Mouse (Mus musculus): ENCODE measurements around the gene Gse1. TPM values are rescaled to one million over a fixed set of nuclear protein-coding genes. Genes with fewer than 3 reads are reported as not detected.

Gene Gse1
- polyA plus RNA-seq, 1 experiment from 2014 or later, result 11.3 TPM

GRCm38 (mm10) chr8:120309326-120309725 is 81.1 kb downstream of the Gse1 start:
- no peak overlapping the region for H3K4me3 ChIP-seq (ENCODE audit: low read length)
- H3K4me2 ChIP-seq (replicated peaks; ENCODE audit: low read depth, low read length), result no peak overlapping the region
- H3K27me3 ChIP-seq (ENCODE audit: control insufficient read depth, insufficient read depth, low read length), result no peaks in the 10 kb centered on the region
- H3K4me1 ChIP-seq (ENCODE audit: control insufficient read depth, insufficient read depth, low read length), result peaks cover 27% of the 10 kb centered on the region; the same call in 1 of the 2 replicates
- WGBS, result 70% methylated on average over 18 of the region's 18 CpGs
- H3K9me3 ChIP-seq (ENCODE audit: control insufficient read depth, low read length), result no peaks in the 10 kb centered on the region
- H3K36me3 ChIP-seq (ENCODE audit: control insufficient read depth, insufficient read depth, low read length), result no peaks in the 10 kb centered on the region
- H3K27ac ChIP-seq (ENCODE audit: low read depth, low read length), result no peak overlapping the region
- ATAC-seq (ENCODE audit: low FRiP score, low TSS enrichment), result no peak
- H3K9ac ChIP-seq (ENCODE audit: low read depth, low read length), result no peak overlapping the region

GRCm38 (mm10) chr8:120310063-120310462 is 81.8 kb downstream of the Gse1 start:
- ATAC-seq (ENCODE audit: low FRiP score, low TSS enrichment), result no peak
- 74% methylated on average over 5 of the region's 5 CpGs for WGBS
- H3K36me3 ChIP-seq (ENCODE audit: control insufficient read depth, insufficient read depth, low read length), result no peaks in the 10 kb centered on the region
- no peak overlapping the region for H3K4me2 ChIP-seq (replicated peaks; ENCODE audit: low read depth, low read length)
- H3K4me1 ChIP-seq (ENCODE audit: control insufficient read depth, insufficient read depth, low read length), result 0 out of 2 replicates have a peak, but pooled peaks cover 22% of the 10 kb centered on the region
- H3K4me3 ChIP-seq (ENCODE audit: low read length), result no peak overlapping the region
- no peaks in the 10 kb centered on the region for H3K9me3 ChIP-seq (ENCODE audit: control insufficient read depth, low read length)
- no peak overlapping the region for H3K27ac ChIP-seq (ENCODE audit: low read depth, low read length)
- H3K9ac ChIP-seq (ENCODE audit: low read depth, low read length), result no peak overlapping the region
- no peaks in the 10 kb centered on the region for H3K27me3 ChIP-seq (ENCODE audit: control insufficient read depth, insufficient read depth, low read length)

DNA sequence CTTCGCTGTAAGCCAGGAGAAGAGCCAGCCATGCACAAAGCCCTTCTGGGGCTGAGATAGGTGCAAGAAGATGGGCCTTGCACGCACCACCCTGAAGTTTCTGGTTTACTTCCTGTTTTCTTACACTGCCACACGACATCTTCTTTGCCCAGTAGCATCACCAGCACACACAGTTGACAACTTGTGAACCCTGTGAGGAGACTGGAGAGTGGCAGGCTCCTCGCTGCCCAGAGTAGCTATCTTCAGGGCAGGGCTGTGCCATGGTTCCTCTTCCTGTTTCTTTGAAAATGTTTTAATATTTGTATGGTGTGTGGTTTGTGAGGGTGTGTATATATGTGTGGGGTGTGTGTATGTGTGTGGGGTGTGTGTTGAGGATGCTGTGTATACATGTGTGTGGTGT is 84.2 kb downstream of the Gse1 start:
- Histone ChIP-seq H3K4me3 (ENCODE audit: low read length) (no peak overlapping the region), H3K27me3 (ENCODE audit: control insufficient read depth, insufficient read depth, low read length) (no peaks in the 10 kb centered on the region), H3K4me2 (replicated peaks; ENCODE audit: low read depth, low read length) (no peak overlapping the region), H3K9ac (ENCODE audit: low read depth, low read length) (no peak overlapping the region), H3K27ac (ENCODE audit: low read depth, low read length) (no peak overlapping the region), H3K36me3 (ENCODE audit: control insufficient read depth, insufficient read depth, low read length) (no peaks in the 10 kb centered on the region), H3K4me1 (ENCODE audit: control insufficient read depth, insufficient read depth, low read length) (0 out of 2 replicates have a peak, but pooled peaks cover 15% of the 10 kb centered on the region), H3K9me3 (ENCODE audit: control insufficient read depth, low read length) (no peaks in the 10 kb centered on the region)
- WGBS, result 90% methylated on average over 4 of the region's 4 CpGs
- no peak for ATAC-seq (ENCODE audit: low FRiP score, low TSS enrichment)

DNA sequence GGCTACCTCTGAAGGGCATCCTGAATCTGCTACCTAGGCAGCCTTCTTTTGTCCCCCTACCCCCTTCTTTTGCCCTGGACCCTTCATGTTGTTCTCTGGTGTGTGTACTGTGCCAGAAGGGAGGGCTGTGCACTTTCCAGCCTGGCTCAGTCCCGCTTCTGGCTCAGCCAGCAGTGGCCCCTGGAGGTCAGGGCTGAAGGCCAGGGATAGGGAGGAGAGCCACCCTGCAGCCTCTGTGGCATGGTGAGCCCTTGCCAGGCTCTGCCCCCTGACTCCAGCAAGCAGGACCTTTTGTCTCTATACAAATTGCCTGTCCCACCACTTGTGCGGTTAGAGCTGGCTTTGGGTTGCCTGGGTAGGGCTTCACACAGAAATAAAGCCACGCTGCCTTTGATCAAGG is 85.4 kb downstream of the Gse1 start:
- Histone ChIP-seq H3K9ac (ENCODE audit: low read depth, low read length) (no peak overlapping the region), H3K4me1 (ENCODE audit: control insufficient read depth, insufficient read depth, low read length) (0 out of 2 replicates have a peak, but pooled peaks cover 13% of the 10 kb centered on the region), H3K9me3 (ENCODE audit: control insufficient read depth, low read length) (no peaks in the 10 kb centered on the region), H3K4me2 (replicated peaks; ENCODE audit: low read depth, low read length) (no peak overlapping the region), H3K4me3 (ENCODE audit: low read length) (no peak overlapping the region), H3K27me3 (ENCODE audit: control insufficient read depth, insufficient read depth, low read length) (no peaks in the 10 kb centered on the region), H3K27ac (ENCODE audit: low read depth, low read length) (no peak overlapping the region), H3K36me3 (ENCODE audit: control insufficient read depth, insufficient read depth, low read length) (no peaks in the 10 kb centered on the region)
- WGBS, result 81% methylated on average over 3 of the region's 3 CpGs
- no peak for ATAC-seq (ENCODE audit: low FRiP score, low TSS enrichment)

DNA sequence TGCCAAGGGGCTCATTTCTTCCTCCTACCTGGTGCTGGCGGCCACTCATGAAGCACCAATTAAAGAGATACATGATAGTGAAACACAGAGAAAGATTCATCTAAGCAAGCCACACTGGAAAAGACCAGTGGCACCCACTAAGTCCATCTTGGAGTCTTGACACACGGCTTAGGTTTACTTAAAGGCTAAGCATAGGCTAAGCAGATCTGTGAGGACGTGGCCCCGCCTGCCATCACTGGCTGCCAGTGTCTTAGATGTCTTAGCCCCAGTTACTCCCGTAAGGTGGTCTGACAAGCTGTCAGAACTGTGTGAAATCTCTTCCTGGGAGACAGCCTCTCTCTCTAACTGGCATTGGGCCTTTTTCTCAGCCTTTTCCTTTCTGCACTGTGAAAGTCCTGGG is 86.7 kb downstream of the Gse1 start:
- H3K4me1 ChIP-seq (ENCODE audit: control insufficient read depth, insufficient read depth, low read length), result 0 out of 2 replicates have a peak, but pooled peaks cover 15% of the 10 kb centered on the region
- no peaks in the 10 kb centered on the region for H3K27me3 ChIP-seq (ENCODE audit: control insufficient read depth, insufficient read depth, low read length)
- WGBS, result 82% methylated on average over 5 of the region's 5 CpGs
- H3K4me3 ChIP-seq (ENCODE audit: low read length), result no peak overlapping the region
- no peaks in the 10 kb centered on the region for H3K9me3 ChIP-seq (ENCODE audit: control insufficient read depth, low read length)
- H3K9ac ChIP-seq (ENCODE audit: low read depth, low read length), result no peak overlapping the region
- no peak for ATAC-seq (ENCODE audit: low FRiP score, low TSS enrichment)
- no peaks in the 10 kb centered on the region for H3K36me3 ChIP-seq (ENCODE audit: control insufficient read depth, insufficient read depth, low read length)
- H3K4me2 ChIP-seq (replicated peaks; ENCODE audit: low read depth, low read length), result no peak overlapping the region
- H3K27ac ChIP-seq (ENCODE audit: low read depth, low read length), result no peak overlapping the region

- no peak overlapping the region for H3K4me3 ChIP-seq (ENCODE audit: low read length)
- H3K4me2 ChIP-seq (replicated peaks; ENCODE audit: low read depth, low read length), result no peak overlapping the region
- no peak overlapping the region for H3K27ac ChIP-seq (ENCODE audit: low read depth, low read length)
- 94% methylated on average over 4 of the region's 4 CpGs for WGBS
- H3K9me3 ChIP-seq (ENCODE audit: control insufficient read depth, low read length), result no peaks in the 10 kb centered on the region
- ATAC-seq (ENCODE audit: low FRiP score, low TSS enrichment), result no peak
- H3K36me3 ChIP-seq (ENCODE audit: control insufficient read depth, insufficient read depth, low read length), result no peaks in the 10 kb centered on the region
- no peaks in the 10 kb centered on the region for H3K27me3 ChIP-seq (ENCODE audit: control insufficient read depth, insufficient read depth, low read length)
- no peak overlapping the region for H3K9ac ChIP-seq (ENCODE audit: low read depth, low read length)
- 0 out of 2 replicates have a peak, but pooled peaks cover 14% of the 10 kb centered on the region for H3K4me1 ChIP-seq (ENCODE audit: control insufficient read depth, insufficient read depth, low read length)
These were observed 87.4 kb downstream of the Gse1 start for GRCm38 (mm10) chr8:120315644-120316043.

- Histone ChIP-seq H3K27ac (ENCODE audit: low read depth, low read length) (no peak overlapping the region), H3K4me2 (replicated peaks; ENCODE audit: low read depth, low read length) (no peak overlapping the region), H3K4me1 (ENCODE audit: control insufficient read depth, insufficient read depth, low read length) (0 out of 2 replicates have a peak, but pooled peaks cover 14% of the 10 kb centered on the region), H3K36me3 (ENCODE audit: control insufficient read depth, insufficient read depth, low read length) (no peaks in the 10 kb centered on the region), H3K9ac (ENCODE audit: low read depth, low read length) (no peak overlapping the region), H3K27me3 (ENCODE audit: control insufficient read depth, insufficient read depth, low read length) (no peaks in the 10 kb centered on the region), H3K9me3 (ENCODE audit: control insufficient read depth, low read length) (no peaks in the 10 kb centered on the region), H3K4me3 (ENCODE audit: low read length) (no peak overlapping the region)
- no peak for ATAC-seq (ENCODE audit: low FRiP score, low TSS enrichment)
- WGBS, result 85% methylated on average over 7 of the region's 7 CpGs
These were observed 88.5 kb downstream of the Gse1 start for GRCm38 (mm10) chr8:120316707-120317106.

- peaks cover 18% of the 10 kb centered on the region; the same call in 1 of the 2 replicates for H3K4me1 ChIP-seq (ENCODE audit: control insufficient read depth, insufficient read depth, low read length)
- no peak overlapping the region for H3K4me2 ChIP-seq (replicated peaks; ENCODE audit: low read depth, low read length)
- H3K9ac ChIP-seq (ENCODE audit: low read depth, low read length), result no peak overlapping the region
- no peaks in the 10 kb centered on the region for H3K36me3 ChIP-seq (ENCODE audit: control insufficient read depth, insufficient read depth, low read length)
- 85% methylated on average over 21 of the region's 21 CpGs for WGBS
- no peak for ATAC-seq (ENCODE audit: low FRiP score, low TSS enrichment)
- H3K9me3 ChIP-seq (ENCODE audit: control insufficient read depth, low read length), result no peaks in the 10 kb centered on the region
- H3K27ac ChIP-seq (ENCODE audit: low read depth, low read length), result no peak overlapping the region
- H3K4me3 ChIP-seq (ENCODE audit: low read length), result no peak overlapping the region
- no peaks in the 10 kb centered on the region for H3K27me3 ChIP-seq (ENCODE audit: control insufficient read depth, insufficient read depth, low read length)
These were observed 89.0 kb downstream of the Gse1 start for GRCm38 (mm10) chr8:120317118-120317824.

DNA sequence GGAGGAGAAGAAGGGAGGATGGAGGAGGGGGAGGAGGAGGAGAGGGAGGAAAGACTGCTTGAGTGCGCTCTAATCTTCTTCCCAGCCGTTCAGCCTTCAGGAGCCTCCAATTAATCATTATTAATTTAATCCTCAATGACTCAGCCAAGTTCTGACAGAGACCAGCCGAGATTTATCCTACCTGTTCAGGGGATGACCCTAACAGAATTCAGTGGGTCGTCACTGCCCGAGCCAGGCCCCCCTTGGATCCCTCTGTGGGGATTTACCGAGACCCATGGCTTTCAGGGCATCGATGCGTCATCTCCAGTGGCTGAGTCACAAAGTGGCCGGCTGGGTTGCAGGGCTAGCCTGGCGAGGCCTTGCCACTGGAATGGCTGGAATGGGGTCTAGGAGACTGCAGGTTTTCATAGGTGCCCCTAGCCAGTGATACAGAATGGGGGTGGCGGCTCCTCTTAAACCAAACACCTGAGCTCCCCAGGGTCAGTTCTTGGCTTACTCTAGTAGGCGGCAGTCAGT is 90.3 kb downstream of the Gse1 start:
- Histone ChIP-seq H3K27ac (ENCODE audit: low read depth, low read length) (no peak overlapping the region), H3K27me3 (ENCODE audit: control insufficient read depth, insufficient read depth, low read length) (no peaks in the 10 kb centered on the region), H3K9me3 (ENCODE audit: control insufficient read depth, low read length) (no peaks in the 10 kb centered on the region), H3K9ac (ENCODE audit: low read depth, low read length) (no peak overlapping the region), H3K4me2 (replicated peaks; ENCODE audit: low read depth, low read length) (no peak overlapping the region), H3K4me3 (ENCODE audit: low read length) (no peak overlapping the region), H3K36me3 (ENCODE audit: control insufficient read depth, insufficient read depth, low read length) (no peaks in the 10 kb centered on the region), H3K4me1 (ENCODE audit: control insufficient read depth, insufficient read depth, low read length) (peaks cover 30% of the 10 kb centered on the region)
- ATAC-seq (ENCODE audit: low FRiP score, low TSS enrichment), result no peak
- WGBS, result 51% methylated on average over 12 of the region's 12 CpGs

All from kidney, embryonic 14.5 days (tissue).